Mouse (Mus musculus) adrenal gland, adult 8-10 months (tissue): Measurements from ENCODE around the gene Tshz2. TPM values are rescaled to one million over a fixed set of nuclear protein-coding genes. Genes with fewer than 3 reads are reported as not detected.

Source experiments
- DNase-seq: peaks from one replicate; pipeline ENCODE4 v3.0.0; 2022
- total RNA-seq, 4 experiments: library from RNA; stranded (reverse); gene quantifications; 2 replicates each; pipeline ENCODE4 v1.2.4; 2022

The Tshz2 gene
- total RNA-seq, 4 experiments from 2014 or later = 40.4 to 58.6 (median 47.5) TPM

GRCm38 (mm10) chr2:169871436-169872060, 238.7 kb downstream of the Tshz2 start:
- DNase-seq = no peak

GRCm38 (mm10) chr2:169873442-169873841, 240.6 kb downstream of the Tshz2 start:
- no peak for DNase-seq

- no peak for DNase-seq
These were observed 255.1 kb downstream of the Tshz2 start for GRCm38 (mm10) chr2:169887921-169888320.

- no peak for DNase-seq
These were observed 259.7 kb downstream of the Tshz2 start for GRCm38 (mm10) chr2:169892441-169893038.

- DNase-seq = no peak
These were observed 270.1 kb downstream of the Tshz2 start for GRCm38 (mm10) chr2:169902896-169903295.

GRCm38 (mm10) chr2:169906396-169906795, 273.6 kb downstream of the Tshz2 start:
- no peak for DNase-seq

- no peak for DNase-seq
These were observed 275.2 kb downstream of the Tshz2 start for GRCm38 (mm10) chr2:169907979-169908378.

GRCm38 (mm10) chr2:169910606-169911005, 277.8 kb downstream of the Tshz2 start:
- DNase-seq = no peak

GRCm38 (mm10) chr2:169912826-169913225, 280.0 kb downstream of the Tshz2 start:
- no peak for DNase-seq

- no peak for DNase-seq
These were observed 282.1 kb downstream of the Tshz2 start for GRCm38 (mm10) chr2:169914903-169915302.

GRCm38 (mm10) chr2:169915326-169915725, 282.5 kb downstream of the Tshz2 start:
- DNase-seq = no peak

GRCm38 (mm10) chr2:169919111-169919695, 286.4 kb downstream of the Tshz2 start:
- DNase-seq = peak; percentile 49

GRCm38 (mm10) chr2:169924177-169924810, 291.5 kb downstream of the Tshz2 start:
- no peak for DNase-seq

- DNase-seq = no peak
These were observed 292.7 kb downstream of the Tshz2 start for GRCm38 (mm10) chr2:169925466-169925865.

GRCm38 (mm10) chr2:169926016-169926415, 293.2 kb downstream of the Tshz2 start:
- no peak for DNase-seq

GRCm38 (mm10) chr2:169927401-169927800, 294.6 kb downstream of the Tshz2 start:
- no peak for DNase-seq

- DNase-seq = no peak
These were observed 295.8 kb downstream of the Tshz2 start for GRCm38 (mm10) chr2:169928447-169929120.

- DNase-seq = peak; percentile 37
These were observed 297.0 kb downstream of the Tshz2 start for GRCm38 (mm10) chr2:169929540-169930497.

- no peak for DNase-seq
These were observed 302.8 kb downstream of the Tshz2 start for GRCm38 (mm10) chr2:169935642-169936041.

GRCm38 (mm10) chr2:169940297-169941142, 307.7 kb downstream of the Tshz2 start:
- DNase-seq = no peak

- DNase-seq = no peak
These were observed 310.9 kb downstream of the Tshz2 start for GRCm38 (mm10) chr2:169943727-169944126.
